Mouse (Mus musculus) liver, embryonic 15.5 days (tissue): Measurements from ENCODE around the gene Ajm1. TPM values are rescaled to one million over a fixed set of nuclear protein-coding genes. Genes with fewer than 3 reads are reported as not detected.

Experiments
- ATAC-seq: fragments of 200-750 bp; cut with Nextera tagmentation; 2 replicates; pipeline ENCODE4 v1.8.0; 2017; ENCODE audit warnings: moderate number of reproducible peaks, mild to moderate bottlenecking, moderate library complexity; ENCODE audit not compliant: insufficient read depth
- H3K27ac ChIP-seq: fragments of 300-500 bp; sonication (generic); replicated peaks from 2 replicates; pipeline ENCODE4 v1.5.1; 2015; ENCODE audit warnings: mild to moderate bottlenecking, inconsistent platforms
- H3K27me3 ChIP-seq: fragments of 300-500 bp; sonication (generic); 2 replicates; pipeline ENCODE4 v1.6.1; 2015; ENCODE audit warnings: mild to moderate bottlenecking, inconsistent platforms
- H3K36me3 ChIP-seq: fragments of 300-500 bp; sonication (generic); replicated peaks from 2 replicates; pipeline ENCODE4 v1.6.1; 2015; ENCODE audit warnings: moderate library complexity, mild to moderate bottlenecking, inconsistent platforms
- H3K4me1 ChIP-seq: fragments of 300-500 bp; sonication (generic); replicated peaks from 2 replicates; pipeline ENCODE4 v1.6.1; 2015; ENCODE audit warnings: inconsistent platforms
- H3K4me2 ChIP-seq: fragments of 300-500 bp; sonication (generic); 2 replicates; pipeline ENCODE4 v1.6.1; 2015; ENCODE audit warnings: moderate library complexity, mild to moderate bottlenecking, inconsistent platforms
- H3K4me3 ChIP-seq: fragments of 300-500 bp; sonication (generic); replicated peaks from 2 replicates; pipeline ENCODE4 v1.5.1; 2015; ENCODE audit warnings: mild to moderate bottlenecking, inconsistent platforms
- H3K9ac ChIP-seq: fragments of 300-500 bp; sonication (generic); 2 replicates; pipeline ENCODE4 v1.6.1; 2015; ENCODE audit warnings: moderate library complexity, mild to moderate bottlenecking, inconsistent platforms
- H3K9me3 ChIP-seq: fragments of 300-500 bp; sonication (generic); replicated peaks from 2 replicates; pipeline ENCODE4 v1.6.1; 2016; ENCODE audit warnings: inconsistent platforms
- WGBS: fragments of 180-500 bp; shearing (Covaris S2); methylation state at CpG from one replicate; pipeline ENCODE4 v1.1.7; 2015; ENCODE audit warnings: mixed read lengths; ENCODE audit not compliant: insufficient replicate concordance; 5-methylcytosine and 5-hydroxymethylcytosine counted together
- polyA plus RNA-seq: library from polyadenylated mRNA; unstranded; fragments of >200 nt; fragmentation: Nextera tagmentation; extraction: Ambion mirVana; gene quantifications from 2 replicates; pipeline ENCODE4 v1.2.1, GENCODE M21; 2015

Gene Ajm1
- polyA plus RNA-seq, 1 experiment from 2014 or later, result not detected

DNA sequence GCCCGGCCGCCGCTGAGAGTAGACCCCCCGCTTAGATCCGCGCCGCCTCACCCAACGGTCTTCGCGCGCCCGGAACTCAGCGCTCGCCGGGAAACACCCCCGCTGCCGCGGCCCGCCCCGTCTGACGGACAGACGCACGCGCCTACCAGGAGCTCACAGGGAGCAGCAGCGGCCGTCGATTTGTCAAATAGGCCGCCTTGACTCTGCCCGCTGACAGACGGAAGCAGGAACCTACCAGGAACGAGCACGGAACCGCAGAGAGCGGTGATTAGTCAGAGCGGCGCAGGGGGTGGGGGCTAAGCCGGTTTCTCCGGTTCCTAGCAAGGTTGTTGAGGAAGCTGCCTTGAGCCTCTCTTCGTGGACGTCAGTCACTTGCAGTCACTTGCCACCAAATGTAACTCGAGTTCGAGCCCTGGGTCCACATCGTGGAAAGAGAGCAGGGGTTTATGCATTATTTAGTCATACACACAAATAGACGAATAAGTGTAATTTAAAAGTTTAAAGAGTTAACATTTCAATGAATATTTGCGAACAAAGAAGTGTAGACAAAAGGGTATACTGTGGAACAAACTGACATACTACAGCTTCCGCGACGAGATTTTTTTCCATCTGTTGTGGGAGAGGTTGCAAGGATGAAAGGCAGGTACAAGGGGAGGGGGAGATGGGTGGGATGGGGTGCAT is 34.6 kb downstream of the Ajm1 start, which contains the start of gene Traf2:
TSS of gene Traf2 (minus strand) at position 130 of the 681 bp plus-strand sequence.
- H3K4me3 ChIP-seq, result peak within 1 kb of the TSS; percentile 88
- H3K4me2 ChIP-seq, result peak within 1 kb of the TSS; percentile 90
- no peaks in the 10 kb centered on the region for H3K36me3 ChIP-seq
- 4% methylated on average over 48 of the region's 48 CpGs for WGBS
- H3K4me1 ChIP-seq, result peaks cover 24% of the 10 kb centered on the region
- peak within 1 kb of the TSS; percentile 81 for H3K27ac ChIP-seq
- no peaks in the 10 kb centered on the region for H3K27me3 ChIP-seq
- H3K9me3 ChIP-seq, result no peaks in the 10 kb centered on the region
- peak; percentile 100 for ATAC-seq
- peak within 1 kb of the TSS; percentile 84 for H3K9ac ChIP-seq

DNA sequence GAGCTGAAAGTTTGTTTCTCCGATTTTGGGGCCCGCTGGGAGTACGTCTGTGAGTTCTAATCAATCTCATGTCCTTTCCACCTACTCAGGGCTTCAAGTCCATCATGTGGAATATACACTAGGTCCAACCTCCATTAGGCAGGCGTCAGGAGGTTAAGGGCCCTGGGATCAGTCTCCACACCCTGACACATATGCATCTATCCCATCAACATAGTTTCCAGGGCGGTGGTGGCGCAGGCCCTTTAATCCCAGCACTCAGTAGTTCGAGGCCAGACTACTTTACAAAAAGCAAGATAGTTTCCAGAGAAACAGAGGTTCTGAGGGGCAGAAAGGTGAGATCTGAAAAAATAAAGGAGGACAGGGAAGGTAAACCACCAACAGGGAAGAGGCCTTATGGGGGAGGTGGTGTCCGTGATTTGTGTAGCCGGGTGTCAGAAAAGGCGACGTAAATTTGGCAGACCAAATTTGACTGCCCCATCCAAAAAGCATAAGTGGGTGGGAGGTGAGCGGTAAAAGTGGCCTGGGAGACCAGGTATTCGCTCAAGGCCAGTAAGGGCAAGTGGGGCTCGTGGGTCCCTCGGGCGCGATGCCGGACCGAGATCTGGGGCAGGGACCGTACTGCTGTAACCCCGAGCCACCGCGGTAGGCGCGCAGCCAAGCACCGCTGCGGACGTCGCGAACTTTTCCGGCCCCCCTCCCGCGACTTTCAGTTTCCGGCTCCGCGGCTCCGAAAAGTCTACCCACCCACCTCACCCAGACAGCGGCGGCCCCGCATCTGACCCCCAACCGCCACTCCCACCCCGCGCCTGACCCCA is 35.4 kb downstream of the Ajm1 start:
- Histone ChIP-seq H3K36me3 (no peaks in the 10 kb centered on the region), H3K4me3 (peak overlapping the region; percentile 88), H3K27ac (peak overlapping the region; percentile 81), H3K9me3 (no peaks in the 10 kb centered on the region), H3K4me1 (peaks cover 24% of the 10 kb centered on the region), H3K9ac (peak overlapping the region; percentile 84), H3K27me3 (no peaks in the 10 kb centered on the region), H3K4me2 (peak overlapping the region; percentile 90)
- ATAC-seq, result peak; percentile 75
- 4% methylated on average over 43 of the region's 43 CpGs for WGBS

DNA sequence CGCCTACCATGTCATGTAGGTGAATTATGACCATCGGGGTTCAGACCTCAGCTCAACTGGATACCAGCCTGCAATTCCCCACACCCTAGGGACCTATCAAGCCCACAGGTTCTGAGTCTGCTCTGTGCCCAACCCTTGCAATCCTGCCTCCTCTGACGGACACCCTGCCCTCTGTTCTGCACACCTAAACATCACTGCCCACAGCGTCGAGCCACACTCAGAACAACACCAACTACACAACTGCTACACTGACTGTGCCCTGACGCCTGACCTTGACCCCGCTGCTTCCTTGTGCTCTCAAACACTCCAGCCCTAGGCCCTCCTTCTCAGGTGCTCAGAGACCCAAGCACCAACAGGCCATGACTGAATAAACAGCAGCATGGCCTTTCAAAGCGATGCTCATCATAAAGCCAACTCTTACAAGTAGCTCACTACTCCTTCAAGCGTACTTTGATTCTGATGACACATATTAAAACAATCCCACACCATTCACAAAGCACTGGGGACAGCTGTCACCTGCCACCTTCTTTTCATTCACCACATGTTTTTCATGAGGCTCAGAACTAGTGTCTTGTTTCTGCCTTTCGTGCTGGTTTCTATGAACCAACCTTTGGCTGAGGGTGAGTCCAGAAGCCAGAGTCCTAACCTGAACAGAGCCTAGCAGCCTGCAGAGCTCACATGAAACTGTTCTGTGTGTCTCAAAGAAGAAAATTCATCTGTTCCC is 39.8 kb downstream of the Ajm1 start:
- 84% methylated on average over 10 of the region's 10 CpGs for WGBS
- no peak overlapping the region for H3K4me3 ChIP-seq
- H3K27ac ChIP-seq, result no peak overlapping the region
- ATAC-seq, result no peak
- no peaks in the 10 kb centered on the region for H3K27me3 ChIP-seq
- peaks cover 26% of the 10 kb centered on the region for H3K36me3 ChIP-seq
- peaks cover 19% of the 10 kb centered on the region for H3K4me1 ChIP-seq
- no peak overlapping the region for H3K4me2 ChIP-seq
- H3K9ac ChIP-seq, result no peak overlapping the region
- H3K9me3 ChIP-seq, result no peaks in the 10 kb centered on the region

DNA sequence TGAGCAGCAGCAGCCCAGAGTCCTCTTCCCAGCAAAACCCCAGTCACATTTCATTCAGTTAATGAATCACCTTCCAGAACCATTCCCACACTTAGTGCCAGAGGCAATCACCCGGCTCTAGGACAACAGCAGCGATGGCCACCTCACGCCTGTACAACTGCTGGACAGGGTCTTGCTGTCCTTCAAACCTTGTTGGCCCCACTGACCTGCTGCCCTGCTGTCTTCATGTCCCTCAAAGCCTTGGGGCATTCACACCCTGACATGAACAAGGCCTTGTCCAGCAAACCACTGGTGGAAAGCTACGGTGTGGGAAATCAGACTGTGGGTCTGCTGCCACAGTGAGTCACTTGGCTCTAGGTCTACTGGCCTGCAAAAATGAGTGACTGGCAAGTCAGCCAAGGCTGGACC is 41.0 kb downstream of the Ajm1 start:
- no peak overlapping the region for H3K27ac ChIP-seq
- peaks cover 11% of the 10 kb centered on the region for H3K4me1 ChIP-seq
- H3K9me3 ChIP-seq, result no peaks in the 10 kb centered on the region
- no peak overlapping the region for H3K4me2 ChIP-seq
- no peak overlapping the region for H3K4me3 ChIP-seq
- H3K9ac ChIP-seq, result no peak overlapping the region
- WGBS, result 85% methylated on average over 4 of the region's 4 CpGs
- H3K27me3 ChIP-seq, result no peaks in the 10 kb centered on the region
- peaks cover 38% of the 10 kb centered on the region for H3K36me3 ChIP-seq
- no peak for ATAC-seq

DNA sequence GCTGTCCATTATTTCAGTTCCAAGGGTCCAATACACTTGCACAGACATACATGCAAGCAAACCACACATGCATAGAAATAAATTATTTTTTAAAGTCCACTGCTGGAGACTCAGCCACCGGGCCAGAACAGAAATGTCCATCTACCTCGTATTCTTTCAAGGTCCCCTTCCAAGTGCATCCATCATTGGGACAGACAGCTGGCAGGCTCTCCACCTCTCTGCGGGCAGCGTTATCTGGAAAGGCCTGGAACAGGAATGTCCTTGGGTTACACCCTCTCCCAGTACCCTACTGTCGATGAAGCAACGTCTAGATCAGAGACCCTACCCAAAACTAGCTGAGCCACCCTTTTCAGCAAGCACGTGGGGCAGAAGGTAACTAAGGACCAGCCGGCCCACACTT is 45.0 kb downstream of the Ajm1 start:
- peaks cover 70% of the 10 kb centered on the region for H3K36me3 ChIP-seq
- H3K4me3 ChIP-seq, result no peak overlapping the region
- H3K27me3 ChIP-seq, result no peaks in the 10 kb centered on the region
- H3K9ac ChIP-seq, result no peak overlapping the region
- H3K4me2 ChIP-seq, result no peak overlapping the region
- WGBS, result 84% methylated on average over 8 of the region's 8 CpGs
- no peaks in the 10 kb centered on the region for H3K9me3 ChIP-seq
- peaks cover 7% of the 10 kb centered on the region for H3K4me1 ChIP-seq
- no peak overlapping the region for H3K27ac ChIP-seq
- ATAC-seq, result no peak

DNA sequence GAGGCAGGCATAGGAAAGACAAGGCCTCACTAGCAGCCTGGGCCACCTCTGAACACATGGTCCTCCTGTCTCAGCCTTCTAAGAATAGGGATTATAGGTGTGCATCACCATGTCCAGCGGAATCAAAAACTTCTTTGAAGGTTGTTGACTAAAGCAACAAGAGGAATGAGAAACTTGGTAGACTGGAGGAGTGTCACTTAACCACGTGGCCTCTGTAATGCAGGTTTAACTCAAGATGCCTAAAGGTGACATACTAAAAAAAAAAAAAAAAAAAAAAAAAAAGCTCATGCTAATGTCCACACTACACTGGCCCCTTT is 46.7 kb downstream of the Ajm1 start:
- Histone ChIP-seq H3K36me3 (peaks cover 82% of the 10 kb centered on the region), H3K9me3 (no peaks in the 10 kb centered on the region), H3K27ac (no peak overlapping the region), H3K4me1 (peaks cover 7% of the 10 kb centered on the region), H3K27me3 (no peaks in the 10 kb centered on the region), H3K4me2 (no peak overlapping the region), H3K9ac (no peak overlapping the region), H3K4me3 (no peak overlapping the region)
- ATAC-seq, result no peak
- WGBS, result 87% methylated on average over 2 of the region's 2 CpGs

DNA sequence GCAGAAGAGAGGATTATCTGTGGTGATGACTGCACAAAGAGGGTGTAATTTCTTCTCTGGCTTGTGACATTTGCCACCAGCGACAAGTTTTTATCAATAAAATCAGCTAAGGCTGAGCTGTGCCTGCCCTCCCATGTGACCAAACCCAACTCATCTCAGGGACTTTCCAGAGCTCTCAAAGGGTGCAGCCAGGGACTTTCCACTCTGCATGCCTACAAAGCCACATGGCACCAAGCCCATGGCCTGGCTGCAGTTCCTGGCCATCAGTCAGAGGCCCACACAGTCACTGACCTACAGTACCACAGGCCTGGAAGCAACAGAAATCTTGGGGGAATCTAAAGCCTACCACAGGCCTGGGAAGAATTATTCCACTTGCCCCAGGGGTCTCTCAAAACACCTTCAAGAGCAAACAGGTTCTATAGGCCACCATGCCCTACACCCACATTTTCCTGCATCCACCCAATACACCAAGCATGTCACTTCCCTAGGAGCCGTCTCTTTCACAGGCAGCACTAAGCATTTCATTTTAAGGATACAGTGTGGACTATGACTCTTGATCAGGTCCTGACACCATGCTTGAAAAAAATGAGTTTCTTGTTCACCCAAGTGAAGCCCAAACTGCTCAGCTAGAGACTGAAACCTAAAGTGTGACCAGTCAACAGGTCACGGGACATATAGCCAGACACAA is 47.2 kb downstream of the Ajm1 start:
- ATAC-seq, result no peak

DNA sequence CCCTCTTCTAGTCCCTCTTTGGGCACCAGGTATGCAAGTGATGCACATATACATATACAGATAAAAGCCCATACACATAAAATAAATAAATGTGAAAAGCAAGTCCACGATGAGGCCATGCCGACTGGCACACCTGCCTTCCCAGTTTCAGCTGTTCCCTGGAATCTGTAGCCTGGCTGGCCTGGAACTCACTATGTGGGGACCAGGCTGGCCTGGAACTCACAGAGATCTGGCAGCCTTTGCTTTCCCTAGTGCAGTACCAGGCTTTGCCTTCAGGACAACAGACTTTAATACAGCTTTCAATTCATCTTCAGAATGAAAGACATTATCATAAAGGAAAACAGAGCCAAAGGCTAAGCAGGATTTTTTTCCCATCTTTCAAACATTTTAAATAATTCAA is 47.9 kb downstream of the Ajm1 start:
- 93% methylated on average over 2 of the region's 2 CpGs for WGBS
- Histone ChIP-seq H3K4me1 (peaks cover 7% of the 10 kb centered on the region), H3K27ac (no peak overlapping the region), H3K9me3 (no peaks in the 10 kb centered on the region), H3K9ac (no peak overlapping the region), H3K27me3 (no peaks in the 10 kb centered on the region), H3K4me3 (no peak overlapping the region), H3K4me2 (no peak overlapping the region), H3K36me3 (peaks cover 92% of the 10 kb centered on the region)
- ATAC-seq, result no peak

More for the DNA sequence above, 47.2 kb downstream of the Ajm1 start:
- 58% methylated on average over 3 of the region's 3 CpGs for WGBS
- Histone ChIP-seq H3K4me2 (no peak overlapping the region), H3K27me3 (no peaks in the 10 kb centered on the region), H3K4me3 (no peak overlapping the region), H3K36me3 (peaks cover 87% of the 10 kb centered on the region), H3K4me1 (peaks cover 7% of the 10 kb centered on the region), H3K9ac (no peak overlapping the region), H3K27ac (no peak overlapping the region), H3K9me3 (no peaks in the 10 kb centered on the region)

DNA sequence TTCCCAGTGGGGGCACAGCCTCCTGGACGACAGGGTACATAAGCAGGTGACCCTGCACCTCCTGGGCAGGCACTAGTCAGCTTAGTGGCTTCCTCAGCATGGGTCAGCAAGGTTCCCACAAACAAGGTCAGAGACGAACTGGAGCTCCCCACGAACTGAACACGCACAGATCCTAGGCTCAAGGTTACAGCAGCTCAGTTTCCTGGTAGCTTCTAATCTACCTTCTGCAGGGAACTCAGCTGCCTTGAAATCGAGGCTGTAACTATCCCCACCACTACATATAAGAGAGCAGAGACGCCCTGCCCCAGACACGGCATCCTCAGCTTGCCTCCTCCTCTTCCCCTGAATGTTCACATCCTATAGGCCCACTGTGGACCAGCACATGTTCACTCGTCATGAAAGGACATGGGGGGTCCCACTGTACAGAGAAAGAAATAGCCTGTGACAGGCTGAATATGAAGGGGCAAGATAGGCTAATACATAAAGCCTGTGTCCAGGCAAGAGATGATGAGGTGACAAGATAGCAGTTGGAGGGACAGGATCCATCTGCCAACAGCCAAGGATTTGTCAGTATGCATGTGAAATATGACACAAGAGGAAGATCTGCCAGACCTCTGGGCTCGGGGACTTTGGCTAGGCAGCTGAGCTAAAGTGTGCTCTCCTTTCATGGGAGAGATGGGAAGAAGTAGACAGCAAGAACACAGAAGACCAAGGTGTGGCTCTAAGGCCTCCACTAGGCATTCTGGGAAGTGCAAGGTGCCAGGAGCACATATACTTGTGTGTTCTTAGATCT is 54.9 kb downstream of the Ajm1 start:
- no peaks in the 10 kb centered on the region for H3K27me3 ChIP-seq
- ATAC-seq, result no peak
- H3K4me3 ChIP-seq, result no peak overlapping the region
- no peak overlapping the region for H3K27ac ChIP-seq
- H3K9ac ChIP-seq, result no peak overlapping the region
- H3K36me3 ChIP-seq, result peaks cover 96% of the 10 kb centered on the region
- WGBS, result 67% methylated on average over 9 of the region's 9 CpGs
- no peaks in the 10 kb centered on the region for H3K4me1 ChIP-seq
- no peak overlapping the region for H3K4me2 ChIP-seq
- H3K9me3 ChIP-seq, result no peaks in the 10 kb centered on the region
